Mouse (Mus musculus): ENCODE data around the gene Cdadc1.

The Cdadc1 gene

GRCm38 (mm10) chr14:59543158-59543826 lies 54.5 kb downstream of the Cdadc1 start:
- DNase-seq (ENCODE audit: low spot score) = no peak

DNA sequence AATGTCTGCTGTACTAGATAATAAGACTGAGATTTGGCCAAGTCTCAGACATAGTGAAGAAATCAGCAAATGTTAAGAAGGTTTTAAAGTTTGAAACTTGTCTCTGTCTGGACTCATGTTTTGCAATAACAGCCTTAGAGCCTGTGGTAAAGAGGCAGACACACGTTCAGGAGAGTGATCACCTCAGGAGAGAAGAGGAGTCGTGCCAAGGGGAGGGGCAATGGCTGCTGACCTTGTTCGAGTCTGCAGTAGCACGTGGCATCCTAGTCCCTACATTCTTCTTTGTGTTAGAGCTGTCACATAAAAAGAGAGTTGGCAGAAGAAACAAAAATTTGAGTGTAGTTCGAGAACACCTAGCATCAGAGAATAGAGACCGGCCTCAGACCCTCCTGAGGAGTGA lies 57.0 kb downstream of the Cdadc1 start:
- no peak for DNase-seq (ENCODE audit: low spot score)

DNA sequence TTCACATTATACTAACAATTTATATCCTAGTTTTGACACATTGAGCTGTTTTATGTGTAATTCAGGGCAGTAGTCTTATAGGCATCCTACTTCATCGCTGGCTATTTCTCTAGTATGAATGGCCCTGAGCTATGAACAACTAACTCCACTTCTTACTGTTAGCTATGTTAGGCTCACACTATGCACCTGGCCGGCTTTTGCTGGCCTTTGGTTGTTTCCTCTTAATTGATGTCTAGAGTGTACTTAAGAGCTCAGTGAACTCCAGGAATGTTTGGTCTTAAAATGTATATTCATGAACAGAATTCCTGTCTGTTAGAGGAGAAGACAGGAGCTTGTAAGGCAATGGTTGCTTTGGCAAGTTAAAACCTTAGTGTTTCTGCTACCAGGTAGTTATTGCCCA lies 57.5 kb downstream of the Cdadc1 start:
- DNase-seq (ENCODE audit: low spot score) = no peak

DNA sequence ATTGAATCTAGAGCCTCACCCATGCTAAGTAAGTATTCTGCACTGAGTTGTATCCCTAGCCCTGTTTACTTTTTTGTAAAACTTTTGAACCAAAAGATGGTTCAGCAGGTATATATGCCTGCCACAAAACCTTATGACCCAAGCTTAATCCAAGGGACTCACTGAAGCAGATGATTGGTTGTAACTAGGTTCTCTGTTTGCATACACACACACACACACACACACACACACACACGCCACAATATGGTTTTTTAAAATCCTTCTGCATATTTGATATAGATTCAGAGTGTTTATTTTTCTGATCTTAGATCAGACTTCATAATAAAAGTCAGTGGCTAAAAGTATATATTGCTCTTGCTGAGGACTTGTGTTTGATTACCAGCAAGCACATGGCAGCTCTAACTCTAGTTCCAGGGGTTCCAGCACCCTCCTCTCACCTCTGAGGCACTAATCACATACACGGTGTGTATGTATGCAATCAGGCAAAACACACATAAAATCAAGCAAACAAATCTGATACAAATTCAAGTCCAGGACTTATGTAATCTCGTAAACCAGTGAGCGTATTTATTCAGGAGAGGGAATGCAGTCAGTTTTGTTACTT lies 59.8 kb downstream of the Cdadc1 start:
- DNase-seq (ENCODE audit: low spot score) = no peak

- DNase-seq (ENCODE audit: low spot score) = no peak
These were observed 63.9 kb downstream of the Cdadc1 start for GRCm38 (mm10) chr14:59533908-59534307.

GRCm38 (mm10) chr14:59532986-59533385 lies 64.8 kb downstream of the Cdadc1 start:
- no peak for DNase-seq (ENCODE audit: low spot score)

GRCm38 (mm10) chr14:59530801-59531200 lies 67.0 kb downstream of the Cdadc1 start:
- no peak for DNase-seq (ENCODE audit: low spot score)

- DNase-seq (ENCODE audit: low spot score) = no peak
These were observed 71.9 kb downstream of the Cdadc1 start for GRCm38 (mm10) chr14:59525843-59526242.

- DNase-seq (ENCODE audit: low spot score) = no peak
These were observed 83.8 kb downstream of the Cdadc1 start for GRCm38 (mm10) chr14:59513922-59514444.

Measured in urinary bladder, postnatal 14 days (tissue).